Mouse (Mus musculus) embryonic facial prominence, embryonic 10.5 days (tissue): ENCODE results near the gene Tcl1b4. TPM values are rescaled to one million over a fixed set of nuclear protein-coding genes. Genes with fewer than 3 reads are reported as not detected.

Experiments
- DNase-seq: peaks from one replicate; pipeline ENCODE4 v3.0.0-alpha.2; 2017; ENCODE audit warnings: low spot score
- H3K27ac ChIP-seq: fragments of 300-500 bp; sonication (generic); replicated peaks from 2 replicates; pipeline ENCODE4 v1.5.1; 2016; ENCODE audit warnings: mild to moderate bottlenecking
- H3K27me3 ChIP-seq: fragments of 300-500 bp; sonication (generic); replicated peaks from 2 replicates; pipeline ENCODE4 v1.6.1; 2016; ENCODE audit warnings: low read depth, mild to moderate bottlenecking; ENCODE audit not compliant: poor library complexity, severe bottlenecking
- H3K36me3 ChIP-seq: fragments of 300-500 bp; sonication (generic); replicated peaks from 2 replicates; pipeline ENCODE4 v1.6.1; 2016; ENCODE audit warnings: mild to moderate bottlenecking, moderate library complexity
- H3K4me1 ChIP-seq: fragments of 300-500 bp; sonication (generic); 2 replicates; pipeline ENCODE4 v1.6.1; 2016
- H3K4me3 ChIP-seq: fragments of 300-500 bp; sonication (generic); 2 replicates; pipeline ENCODE4 v1.5.1; 2016; ENCODE audit warnings: mild to moderate bottlenecking, moderate library complexity
- H3K9me3 ChIP-seq: fragments of 300-500 bp; sonication (generic); 2 replicates; pipeline ENCODE4 v1.6.1; 2016; ENCODE audit warnings: mild to moderate bottlenecking
- WGBS: fragments of 180-500 bp; shearing (Covaris S2); methylation state at CpG from one replicate; pipeline ENCODE4 v1.1.7; 2016; 5-methylcytosine and 5-hydroxymethylcytosine counted together
- polyA plus RNA-seq: library from polyadenylated mRNA; unstranded; fragments of >200 nt; fragmentation: Nextera tagmentation; extraction: Ambion mirVana; gene quantifications from 2 replicates; pipeline ENCODE4 v1.2.1, GENCODE M21; 2016

Gene Tcl1b4
- polyA plus RNA-seq, 1 experiment from 2014 or later: not detected

DNA sequence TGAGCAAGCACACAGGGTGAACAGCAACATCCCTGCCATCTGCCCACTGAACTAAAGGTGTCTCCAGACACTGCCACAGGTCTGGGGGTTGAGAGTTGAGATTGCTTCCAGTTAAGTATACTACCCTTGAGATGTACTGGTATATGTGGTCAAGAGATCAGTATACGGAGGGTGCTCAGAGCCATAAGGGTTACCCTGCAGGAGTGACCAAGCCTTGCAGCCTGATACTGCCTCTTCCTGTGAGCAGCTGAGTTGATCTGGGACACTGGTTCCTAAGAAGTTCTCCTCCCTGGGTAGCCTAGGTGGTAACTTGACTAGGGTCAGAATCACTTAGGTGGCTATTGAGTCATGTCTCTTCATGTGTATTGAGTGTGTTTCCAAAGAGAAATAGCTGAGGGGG is 6.7 kb downstream of the Tcl1b4 start:
- H3K27ac ChIP-seq: no peak overlapping the region
- H3K4me1 ChIP-seq: no peaks in the 10 kb centered on the region
- no peaks in the 10 kb centered on the region for H3K27me3 ChIP-seq
- no peak overlapping the region for H3K4me3 ChIP-seq
- WGBS: 89% methylated on average over 1 of the region's 1 CpGs
- no peaks in the 10 kb centered on the region for H3K36me3 ChIP-seq
- DNase-seq: no peak
- H3K9me3 ChIP-seq: no peaks in the 10 kb centered on the region

DNA sequence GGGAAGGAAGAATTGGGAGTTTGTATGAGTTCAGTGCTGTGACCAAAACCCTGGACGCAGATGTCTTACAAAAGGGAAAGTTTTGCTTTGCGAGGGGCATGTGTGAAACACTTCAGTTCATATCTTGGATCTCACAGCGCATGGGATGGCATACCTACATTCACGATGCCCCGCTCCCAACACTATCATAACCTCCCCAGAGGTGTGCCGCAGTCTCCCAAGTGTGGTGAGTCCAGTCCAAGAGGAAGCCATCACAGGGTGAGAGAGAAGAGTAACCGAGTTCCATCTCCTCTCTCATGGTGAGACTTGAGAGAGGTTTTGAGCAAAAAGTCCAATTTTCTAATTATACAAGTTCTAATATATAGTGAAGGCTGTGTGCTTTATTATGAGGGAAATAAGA is 7.5 kb downstream of the Tcl1b4 start:
- no peaks in the 10 kb centered on the region for H3K4me1 ChIP-seq
- DNase-seq: no peak
- H3K9me3 ChIP-seq: no peaks in the 10 kb centered on the region
- H3K4me3 ChIP-seq: no peak overlapping the region
- no peaks in the 10 kb centered on the region for H3K27me3 ChIP-seq
- no peak overlapping the region for H3K27ac ChIP-seq
- 94% methylated on average over 7 of the region's 7 CpGs for WGBS
- H3K36me3 ChIP-seq: no peaks in the 10 kb centered on the region

DNA sequence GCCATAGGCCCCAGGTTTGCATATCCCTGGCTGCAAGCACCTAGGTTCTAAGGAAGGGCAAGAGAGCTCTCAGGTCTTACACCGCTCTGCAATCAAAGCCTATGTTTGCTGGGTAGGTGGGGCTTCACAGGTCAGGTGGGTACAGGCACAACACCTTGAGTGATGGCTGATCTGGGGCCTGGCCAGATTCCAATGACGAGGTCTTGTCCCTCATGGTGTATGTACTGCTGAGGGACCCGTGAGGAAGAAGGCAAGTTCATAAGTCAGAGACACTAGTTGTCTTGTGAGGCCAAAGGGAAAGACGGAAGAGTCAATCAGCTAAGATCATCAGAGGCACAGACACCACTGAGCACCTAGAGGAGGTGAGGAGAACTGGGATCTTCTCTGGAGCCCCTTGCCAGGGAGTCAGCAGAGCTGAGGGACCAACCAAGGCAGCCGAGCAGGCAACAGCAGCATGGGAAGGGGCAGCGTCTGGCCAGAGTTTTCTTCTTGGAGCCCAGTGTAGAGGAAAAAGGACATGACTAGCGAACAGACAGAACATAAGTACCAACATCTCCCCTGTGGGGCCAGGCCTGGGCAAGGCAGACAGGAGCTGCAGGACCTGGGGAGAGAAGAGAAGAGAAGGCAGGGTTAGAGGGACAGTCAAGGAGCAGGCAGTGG is 15.5 kb downstream of the Tcl1b4 start:
- Histone ChIP-seq H3K27ac (no peak overlapping the region), H3K36me3 (no peaks in the 10 kb centered on the region), H3K9me3 (no peaks in the 10 kb centered on the region), H3K4me3 (no peak overlapping the region), H3K4me1 (no peaks in the 10 kb centered on the region), H3K27me3 (no peaks in the 10 kb centered on the region)
- DNase-seq: no peak
- 87% methylated on average over 7 of the region's 7 CpGs for WGBS

DNA sequence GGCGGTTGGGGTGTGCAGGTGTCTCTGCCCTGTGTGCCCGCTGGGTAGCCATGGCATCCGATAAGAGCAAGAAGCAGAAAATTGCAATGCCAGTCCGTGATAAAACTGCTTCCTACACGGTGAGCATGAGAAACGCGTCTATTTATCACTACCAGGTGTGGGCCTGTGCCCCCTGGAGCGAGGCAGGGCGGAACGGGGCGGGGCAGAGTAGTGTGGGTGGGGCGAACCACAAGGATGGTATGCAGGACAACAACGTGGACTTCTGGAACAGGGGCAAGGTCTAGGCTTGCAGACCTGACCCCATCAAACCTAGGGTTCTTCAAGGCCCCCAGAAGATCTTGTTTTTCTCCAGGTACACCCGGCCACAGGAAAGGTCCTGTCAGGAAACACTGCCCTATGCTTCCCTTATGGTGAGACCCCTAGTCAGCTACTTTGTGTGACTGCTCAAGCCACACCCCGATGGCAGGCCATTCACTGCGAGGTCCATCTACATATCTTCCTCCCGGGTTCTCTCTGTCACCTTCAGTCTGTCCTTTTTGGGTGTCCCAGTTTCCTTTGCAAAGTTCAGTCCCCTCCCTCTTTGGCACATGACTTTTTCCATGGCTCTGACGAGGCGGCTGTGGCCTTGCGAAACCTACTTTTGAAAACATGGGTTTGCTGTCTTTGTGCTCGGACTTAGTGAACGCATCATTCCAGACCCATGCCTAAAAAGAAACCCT is 21.0 kb downstream of the Tcl1b4 start, which contains the start of gene Tcl1:
TSS of gene Tcl1 (minus strand) at position 193 of the 719 bp plus-strand sequence.
- H3K27ac ChIP-seq: no peak within 1 kb of the TSS
- H3K9me3 ChIP-seq: no peaks in the 10 kb centered on the region
- H3K36me3 ChIP-seq: no peaks in the 10 kb centered on the region
- 93% methylated on average over 22 of the region's 22 CpGs for WGBS
- H3K4me1 ChIP-seq: 0 out of 2 replicates have a peak, but pooled peaks cover 5% of the 10 kb centered on the region
- H3K27me3 ChIP-seq: no peaks in the 10 kb centered on the region
- DNase-seq: no peak
- no peak within 1 kb of the TSS for H3K4me3 ChIP-seq

DNA sequence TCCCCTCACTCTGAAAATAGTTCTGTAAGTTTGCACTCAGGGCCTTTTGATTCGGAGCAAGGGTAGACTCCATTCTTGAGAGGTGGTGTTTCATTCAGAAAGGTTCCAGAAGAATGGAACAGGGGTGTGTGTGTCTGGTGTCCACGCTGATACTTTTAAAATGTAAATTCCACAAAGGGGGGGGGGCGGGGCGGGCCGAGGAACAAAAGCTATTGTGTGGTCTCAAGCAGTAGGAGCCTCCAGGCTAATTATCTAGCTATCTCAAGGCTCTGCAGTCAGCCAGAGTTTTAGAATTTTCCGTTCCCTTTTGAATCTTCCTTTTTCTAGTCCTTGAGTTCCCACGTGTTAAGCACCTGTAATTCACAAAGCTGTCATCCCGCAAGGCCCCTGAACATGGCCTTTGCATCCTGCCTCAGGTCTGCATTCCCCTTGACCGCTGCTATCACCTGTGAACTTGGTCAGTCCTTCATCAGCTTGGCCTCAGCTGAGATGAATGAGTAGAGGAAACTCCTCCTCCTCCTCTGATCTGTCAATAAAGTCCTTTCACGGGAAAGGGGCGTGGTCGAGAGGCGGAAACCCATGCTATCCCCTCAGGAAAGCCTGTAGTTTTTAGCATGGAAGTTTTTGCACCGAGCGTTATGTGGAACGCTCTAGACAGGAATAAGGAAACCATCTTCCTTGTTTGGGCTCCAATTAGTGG is 23.0 kb downstream of the Tcl1b4 start:
- no peaks in the 10 kb centered on the region for H3K9me3 ChIP-seq
- no peak overlapping the region for H3K27ac ChIP-seq
- H3K4me3 ChIP-seq: no peak overlapping the region
- 0 out of 2 replicates have a peak, but pooled peaks cover 5% of the 10 kb centered on the region for H3K4me1 ChIP-seq
- no peaks in the 10 kb centered on the region for H3K36me3 ChIP-seq
- no peak for DNase-seq
- no peaks in the 10 kb centered on the region for H3K27me3 ChIP-seq
- WGBS: 49% methylated on average over 16 of the region's 16 CpGs

DNA sequence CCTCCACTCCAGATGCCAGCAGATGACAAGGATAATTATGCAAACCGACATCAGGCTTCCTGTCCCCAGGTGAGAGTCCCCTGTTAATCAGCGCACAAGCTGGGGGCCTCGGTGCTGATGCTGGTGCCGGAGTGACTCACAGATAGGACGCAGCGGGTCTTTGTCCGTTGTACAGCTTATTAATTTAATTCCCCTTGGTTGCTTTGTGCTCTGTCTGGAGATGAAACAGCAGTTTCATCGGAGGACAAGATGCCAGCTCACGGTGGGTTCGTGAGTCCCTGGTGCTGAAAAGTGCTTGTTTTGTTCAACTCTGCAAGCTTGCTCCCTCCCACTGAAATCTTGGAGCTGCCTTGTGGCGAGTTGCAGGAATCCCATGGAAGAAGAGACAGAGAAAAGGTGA is 32.6 kb downstream of the Tcl1b4 start:
- Histone ChIP-seq H3K4me3 (no peak overlapping the region), H3K4me1 (no peaks in the 10 kb centered on the region), H3K36me3 (no peaks in the 10 kb centered on the region), H3K27ac (no peak overlapping the region), H3K27me3 (no peaks in the 10 kb centered on the region), H3K9me3 (no peaks in the 10 kb centered on the region)
- 64% methylated on average over 11 of the region's 11 CpGs for WGBS
- DNase-seq: no peak

DNA sequence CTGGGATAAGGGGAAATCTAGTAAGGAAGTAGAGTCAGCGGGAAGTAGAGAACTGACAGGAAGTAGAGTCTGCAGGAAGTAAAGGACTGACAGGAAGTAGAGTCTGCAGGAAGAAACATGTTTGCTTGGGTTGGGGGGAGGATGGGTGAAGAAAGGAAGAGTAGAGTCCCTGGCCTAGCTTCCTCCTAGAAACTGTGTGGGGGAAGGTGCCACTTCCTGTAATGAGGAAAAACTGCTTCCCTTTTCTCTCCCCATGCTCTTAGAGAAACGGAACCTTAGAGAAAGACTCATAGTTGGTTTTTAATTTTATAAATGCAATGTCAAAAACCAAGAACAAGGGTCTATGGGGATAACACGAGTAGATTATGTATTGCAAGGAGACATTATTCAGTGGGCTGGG is 33.3 kb downstream of the Tcl1b4 start:
- Histone ChIP-seq H3K27me3 (no peaks in the 10 kb centered on the region), H3K9me3 (no peaks in the 10 kb centered on the region), H3K27ac (no peak overlapping the region), H3K4me3 (no peak overlapping the region), H3K4me1 (no peaks in the 10 kb centered on the region), H3K36me3 (no peaks in the 10 kb centered on the region)
- WGBS: 78% methylated on average over 3 of the region's 3 CpGs
- DNase-seq: no peak

DNA sequence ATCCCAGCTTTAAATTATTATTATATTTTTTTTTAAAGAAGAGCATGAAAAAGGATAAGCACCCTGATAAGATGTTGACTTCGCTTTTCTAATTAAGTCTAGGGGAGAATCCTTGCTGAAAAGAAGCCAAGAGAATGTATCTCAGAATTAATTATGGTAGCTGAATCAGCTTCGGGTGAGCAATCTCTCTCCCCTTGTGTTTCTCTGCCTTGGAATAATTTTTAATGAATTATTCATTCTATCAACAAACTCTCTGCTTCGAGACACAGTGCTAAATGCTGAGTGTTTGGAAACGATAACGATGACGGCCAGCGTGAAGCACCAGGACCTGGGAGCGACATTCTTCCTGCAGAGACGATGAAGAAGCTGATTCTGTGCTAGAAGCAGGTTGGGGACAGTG is 37.3 kb downstream of the Tcl1b4 start:
- no peaks in the 10 kb centered on the region for H3K36me3 ChIP-seq
- no peaks in the 10 kb centered on the region for H3K9me3 ChIP-seq
- H3K27me3 ChIP-seq: no peaks in the 10 kb centered on the region
- H3K27ac ChIP-seq: no peak overlapping the region
- no peak for DNase-seq
- 86% methylated on average over 9 of the region's 9 CpGs for WGBS
- no peaks in the 10 kb centered on the region for H3K4me1 ChIP-seq
- H3K4me3 ChIP-seq: no peak overlapping the region

DNA sequence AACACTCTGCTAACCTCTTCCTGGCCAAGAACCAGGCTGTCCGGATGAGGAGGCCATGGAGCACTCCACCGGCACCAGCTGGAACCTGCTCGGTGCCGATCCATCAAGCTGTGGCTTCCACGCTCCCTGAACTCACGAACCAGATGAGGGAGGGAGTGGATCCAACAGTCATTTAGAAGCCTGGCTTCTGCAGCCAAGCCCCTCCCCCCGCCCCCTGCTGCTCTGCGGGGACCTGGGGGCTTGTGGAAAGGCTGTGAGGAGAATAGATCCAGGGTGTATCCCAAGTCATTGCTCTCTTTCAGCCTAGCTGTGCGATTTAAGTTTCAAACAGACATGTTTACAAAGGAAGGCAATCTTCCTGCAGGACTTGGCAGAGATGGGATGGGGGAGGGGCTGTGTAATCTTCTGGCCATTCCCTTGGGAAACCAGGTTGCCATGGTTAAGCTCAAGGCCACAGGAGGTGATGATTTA is 47.0 kb downstream of the Tcl1b4 start:
- Histone ChIP-seq H3K4me1 (peaks cover 26% of the 10 kb centered on the region), H3K36me3 (no peaks in the 10 kb centered on the region), H3K4me3 (peak overlapping the region; percentile 21; the same call in 1 of the 2 replicates), H3K27me3 (0 out of 2 replicates have a peak, but pooled peaks cover 5% of the 10 kb centered on the region), H3K9me3 (no peaks in the 10 kb centered on the region), H3K27ac (0 out of 2 replicates have a peak overlapping the region, but pooled peaks have one; percentile 19)
- WGBS: 16% methylated on average over 9 of the region's 9 CpGs
- peak; percentile 21 for DNase-seq

DNA sequence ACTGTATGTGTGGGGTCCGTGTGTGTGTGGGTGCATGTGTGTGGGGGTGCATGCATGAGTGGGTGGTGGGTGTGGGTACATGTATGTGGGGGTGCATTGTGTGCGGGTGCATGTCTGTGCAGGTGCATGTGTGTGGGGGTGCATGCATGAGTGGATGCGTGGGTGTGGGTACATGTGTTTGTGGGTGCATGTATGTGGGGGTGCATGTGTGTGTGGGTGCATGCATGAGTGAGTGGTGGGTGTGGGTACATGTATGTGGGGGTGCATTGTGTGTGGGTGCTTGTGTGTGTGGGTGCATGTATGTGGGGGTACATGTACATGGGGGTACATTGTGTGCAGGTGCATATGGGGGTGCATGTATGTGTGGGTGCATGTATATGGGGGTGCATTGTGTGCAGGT is 52.0 kb downstream of the Tcl1b4 start:
- Histone ChIP-seq H3K4me3 (no peak overlapping the region), H3K36me3 (no peaks in the 10 kb centered on the region), H3K27me3 (no peaks in the 10 kb centered on the region), H3K4me1 (peaks cover 18% of the 10 kb centered on the region), H3K27ac (no peak overlapping the region), H3K9me3 (no peaks in the 10 kb centered on the region)
- 93% methylated on average over 3 of the region's 3 CpGs for WGBS
- DNase-seq: no peak
